Mouse (Mus musculus) heart, embryonic 13.5 days (tissue): Measurements from ENCODE around the gene Dnajc16. TPM values are rescaled to one million over a fixed set of nuclear protein-coding genes. Genes with fewer than 3 reads are reported as not detected.

Experiments used
- ATAC-seq: fragments of 200-750 bp; cut with Nextera tagmentation; 2 replicates; pipeline ENCODE4 v1.8.0; 2017; ENCODE audit warnings: moderate TSS enrichment; ENCODE audit not compliant: insufficient number of reproducible peaks, low FRiP score, low TSS enrichment; ENCODE audit errors: extremely low read depth
- H3K27ac ChIP-seq: fragments of 300-500 bp; sonication (generic); replicated peaks from 2 replicates; pipeline ENCODE4 v1.5.1; 2015; ENCODE audit warnings: moderate library complexity, mild to moderate bottlenecking, inconsistent platforms
- H3K27me3 ChIP-seq: fragments of 300-500 bp; sonication (generic); replicated peaks from 2 replicates; pipeline ENCODE4 v1.6.1; 2015; ENCODE audit warnings: mild to moderate bottlenecking, inconsistent platforms
- H3K36me3 ChIP-seq: fragments of 300-500 bp; sonication (generic); 2 replicates; pipeline ENCODE4 v1.6.1; 2015; ENCODE audit warnings: mild to moderate bottlenecking, inconsistent platforms
- H3K4me1 ChIP-seq: fragments of 300-500 bp; sonication (generic); 2 replicates; pipeline ENCODE4 v1.6.1; 2015; ENCODE audit warnings: inconsistent platforms
- H3K4me2 ChIP-seq: fragments of 300-500 bp; sonication (generic); 2 replicates; pipeline ENCODE4 v1.6.1; 2015; ENCODE audit warnings: inconsistent platforms, mild to moderate bottlenecking, moderate library complexity
- H3K4me3 ChIP-seq: fragments of 300-500 bp; sonication (generic); 2 replicates; pipeline ENCODE4 v1.5.1; 2015; ENCODE audit warnings: moderate library complexity, mild to moderate bottlenecking, inconsistent platforms
- H3K9ac ChIP-seq: fragments of 300-500 bp; sonication (generic); 2 replicates; pipeline ENCODE4 v1.6.1; 2015; ENCODE audit warnings: inconsistent platforms, mild to moderate bottlenecking, moderate library complexity
- H3K9me3 ChIP-seq: fragments of 300-500 bp; sonication (generic); 2 replicates; pipeline ENCODE4 v1.6.1; 2016; ENCODE audit warnings: inconsistent platforms
- WGBS: fragments of 180-500 bp; shearing (Covaris S2); methylation state at CpG from one replicate; pipeline ENCODE4 v1.1.7; 2015; ENCODE audit warnings: mixed read lengths; 5-methylcytosine and 5-hydroxymethylcytosine counted together
- polyA plus RNA-seq: library from polyadenylated mRNA; unstranded; fragments of >200 nt; fragmentation: Nextera tagmentation; extraction: Ambion mirVana; gene quantifications from 2 replicates; pipeline ENCODE4 v1.2.1, GENCODE M21; 2015

Dnajc16 gene
- polyA plus RNA-seq, 1 experiment from 2014 or later = 4.0 TPM

DNA sequence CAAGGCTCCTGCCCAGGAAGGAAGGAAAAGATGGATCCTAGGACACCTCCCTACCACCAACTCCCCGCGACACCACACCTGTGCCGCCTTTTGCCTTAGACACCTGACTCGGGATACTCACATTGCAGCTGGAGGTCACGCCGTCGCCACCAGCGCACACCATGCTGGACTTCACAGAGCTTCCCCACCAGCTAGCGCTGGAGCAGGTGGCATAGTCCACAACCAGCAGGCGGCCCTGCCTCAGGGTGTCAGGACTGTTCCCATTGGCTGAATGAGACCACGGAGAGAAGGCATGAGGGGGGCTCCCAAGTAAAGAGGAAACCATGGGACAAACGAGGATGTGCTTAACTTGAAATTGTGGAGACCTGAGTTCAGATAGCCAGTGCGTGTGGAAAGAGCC is 28.1 kb upstream of the Dnajc16 start:
- H3K9ac ChIP-seq = no peak overlapping the region
- H3K27ac ChIP-seq = no peak overlapping the region
- no peaks in the 10 kb centered on the region for H3K9me3 ChIP-seq
- H3K27me3 ChIP-seq = no peaks in the 10 kb centered on the region
- peaks cover 7% of the 10 kb centered on the region; the same call in 1 of the 2 replicates for H3K4me1 ChIP-seq
- H3K4me2 ChIP-seq = no peak overlapping the region
- H3K4me3 ChIP-seq = no peak overlapping the region
- no peak for ATAC-seq
- WGBS = 83% methylated on average over 13 of the region's 13 CpGs
- H3K36me3 ChIP-seq = peaks cover 21% of the 10 kb centered on the region

DNA sequence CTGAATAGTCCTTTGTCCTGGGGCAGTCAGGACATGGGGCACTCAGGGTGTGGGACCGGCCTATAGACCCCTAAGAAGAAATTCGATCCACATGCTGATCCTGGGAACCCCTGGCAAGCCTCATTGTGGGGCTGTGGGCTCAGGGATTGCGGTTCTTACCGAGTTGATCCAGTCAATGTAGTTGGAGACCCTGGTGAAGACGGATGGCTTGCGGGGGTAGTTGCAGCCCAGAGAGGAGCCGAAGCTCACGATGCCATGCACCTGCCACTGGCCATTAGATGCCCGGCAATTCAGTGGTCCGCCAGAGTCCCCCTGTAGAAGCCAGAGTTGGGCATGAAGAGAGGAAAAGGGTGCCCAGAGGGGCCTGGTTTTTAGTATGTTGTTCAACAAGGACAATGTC is 27.0 kb upstream of the Dnajc16 start:
- Histone ChIP-seq H3K9me3 (no peaks in the 10 kb centered on the region), H3K27ac (no peak overlapping the region), H3K4me2 (no peak overlapping the region), H3K36me3 (peaks cover 33% of the 10 kb centered on the region), H3K9ac (no peak overlapping the region), H3K27me3 (no peaks in the 10 kb centered on the region), H3K4me3 (no peak overlapping the region), H3K4me1 (peaks cover 7% of the 10 kb centered on the region; the same call in 1 of the 2 replicates)
- no peak for ATAC-seq
- WGBS = 74% methylated on average over 10 of the region's 10 CpGs

DNA sequence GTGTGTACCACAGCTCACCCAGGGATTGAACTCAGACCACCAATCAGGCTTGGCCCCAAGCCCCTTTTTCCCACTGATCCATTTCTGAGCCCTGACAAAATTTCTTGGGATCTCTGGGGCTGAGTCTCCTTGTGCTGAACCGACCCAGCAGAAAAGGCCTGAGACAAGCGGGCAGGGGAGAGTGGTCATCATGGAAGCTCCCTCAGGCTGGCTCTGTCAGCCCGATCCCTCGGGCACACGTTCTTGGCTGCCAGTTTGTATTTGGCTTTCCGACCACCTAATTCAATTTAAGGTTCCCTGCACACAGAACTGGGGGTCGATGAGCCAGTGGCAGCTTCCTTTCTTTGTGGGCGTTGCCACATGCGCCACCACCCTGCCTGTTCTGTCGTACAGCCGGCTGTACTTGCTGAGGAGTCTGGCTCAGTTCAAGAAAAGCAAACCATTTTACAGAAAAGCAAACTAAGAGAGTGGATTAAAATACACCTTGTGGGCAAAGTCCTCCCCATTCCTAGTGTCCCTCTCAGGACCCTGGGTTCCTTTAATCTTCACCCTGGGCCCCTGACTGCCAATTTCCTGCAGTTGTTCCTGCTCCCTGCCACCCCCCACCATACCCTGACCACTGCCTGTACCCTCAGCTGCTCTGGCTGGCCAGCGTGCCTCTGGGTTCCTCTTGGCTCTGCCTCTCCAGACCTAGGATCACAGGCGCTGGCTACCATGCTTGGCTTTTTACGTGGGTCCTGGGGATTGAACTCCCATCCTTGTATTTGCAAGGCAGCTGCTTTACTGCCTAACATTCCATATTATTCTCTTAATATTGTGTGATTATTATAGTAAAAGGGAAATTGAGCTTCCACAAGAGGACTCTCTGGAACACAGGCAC is 26.3 kb upstream of the Dnajc16 start:
- Histone ChIP-seq H3K9me3 (no peaks in the 10 kb centered on the region), H3K4me3 (no peak overlapping the region), H3K9ac (no peak overlapping the region), H3K36me3 (peaks cover 39% of the 10 kb centered on the region), H3K4me1 (peaks cover 7% of the 10 kb centered on the region; the same call in 1 of the 2 replicates), H3K27ac (no peak overlapping the region), H3K4me2 (no peak overlapping the region), H3K27me3 (no peaks in the 10 kb centered on the region)
- ATAC-seq = no peak
- WGBS = 73% methylated on average over 14 of the region's 14 CpGs

DNA sequence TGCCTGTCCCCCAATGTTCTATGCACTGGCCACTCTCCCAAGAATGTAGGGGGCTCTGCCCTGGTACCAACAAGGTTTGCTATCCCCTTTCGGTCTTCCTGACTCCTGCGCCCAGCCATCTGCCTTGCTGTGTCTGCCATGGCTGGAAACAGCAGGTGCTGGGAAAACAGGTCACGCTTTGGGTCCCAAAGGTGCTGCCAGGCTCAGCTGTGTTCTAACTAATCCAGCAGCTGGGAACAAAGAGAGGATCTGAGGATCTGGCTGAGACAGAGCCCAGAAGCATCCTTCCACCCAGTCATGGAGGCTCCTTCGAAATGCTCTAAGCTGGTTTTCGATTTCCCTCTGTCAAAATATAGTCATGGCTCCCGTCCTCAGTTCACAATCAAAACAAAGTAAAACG is 25.5 kb upstream of the Dnajc16 start:
- H3K4me1 ChIP-seq = peaks cover 4% of the 10 kb centered on the region; the same call in 1 of the 2 replicates
- no peak overlapping the region for H3K27ac ChIP-seq
- no peak overlapping the region for H3K4me3 ChIP-seq
- WGBS = 82% methylated on average over 7 of the region's 7 CpGs
- ATAC-seq = no peak
- H3K9me3 ChIP-seq = no peaks in the 10 kb centered on the region
- H3K36me3 ChIP-seq = peaks cover 47% of the 10 kb centered on the region
- H3K4me2 ChIP-seq = no peak overlapping the region
- no peaks in the 10 kb centered on the region for H3K27me3 ChIP-seq
- no peak overlapping the region for H3K9ac ChIP-seq

DNA sequence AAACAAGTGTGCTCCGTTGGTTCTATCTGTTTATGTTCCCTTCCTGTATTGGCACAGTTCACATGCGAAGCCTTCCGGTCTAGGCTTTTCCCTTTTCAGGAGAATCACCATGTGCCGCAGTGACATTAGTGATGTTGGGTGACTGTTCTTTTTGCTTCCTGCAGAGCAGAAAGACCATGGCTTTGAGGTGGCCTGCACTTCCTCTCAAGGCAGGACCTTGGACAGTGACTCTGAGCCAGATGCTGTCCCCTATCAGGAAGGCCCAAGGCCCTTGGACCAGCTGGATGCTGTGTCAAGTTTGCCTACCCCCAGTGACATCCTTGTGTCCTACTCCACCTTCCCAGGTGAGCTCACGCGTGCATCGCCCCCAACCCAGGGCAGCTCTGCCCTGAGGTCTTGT is 20.6 kb upstream of the Dnajc16 start:
- ATAC-seq = no peak
- H3K36me3 ChIP-seq = peaks cover 96% of the 10 kb centered on the region
- 91% methylated on average over 7 of the region's 7 CpGs for WGBS

DNA sequence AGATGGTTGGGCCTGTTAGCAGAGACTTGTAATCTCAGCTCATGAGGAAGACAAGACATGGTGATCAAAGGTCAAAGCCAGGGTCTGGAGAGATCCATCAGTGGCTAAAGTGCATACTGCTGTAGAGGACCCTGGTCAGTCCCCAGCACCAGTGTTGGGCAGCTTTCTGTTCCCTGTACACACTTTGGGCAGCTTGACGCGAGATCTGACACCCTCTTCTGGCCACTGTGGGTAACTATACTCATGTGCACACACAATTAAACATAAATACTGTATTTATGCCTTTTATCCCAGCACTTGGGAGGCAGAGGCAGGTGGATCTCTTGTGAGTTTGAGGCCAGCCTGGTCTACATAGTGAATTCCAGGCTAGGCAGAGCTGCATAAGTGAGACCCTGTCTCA is 20.2 kb upstream of the Dnajc16 start:
- Histone ChIP-seq H3K9me3 (no peaks in the 10 kb centered on the region), H3K4me3 (no peak overlapping the region), H3K4me1 (no peaks in the 10 kb centered on the region), H3K27ac (no peak overlapping the region), H3K36me3 (peaks cover 100% of the 10 kb centered on the region), H3K27me3 (no peaks in the 10 kb centered on the region), H3K4me2 (no peak overlapping the region), H3K9ac (no peak overlapping the region)
- WGBS = 82% methylated on average over 2 of the region's 2 CpGs
- no peak for ATAC-seq

More for the DNA sequence above, 20.6 kb upstream of the Dnajc16 start:
- H3K9ac ChIP-seq = no peak overlapping the region
- H3K4me3 ChIP-seq = no peak overlapping the region
- no peaks in the 10 kb centered on the region for H3K27me3 ChIP-seq
- H3K27ac ChIP-seq = no peak overlapping the region
- no peaks in the 10 kb centered on the region for H3K4me1 ChIP-seq
- H3K4me2 ChIP-seq = no peak overlapping the region
- no peaks in the 10 kb centered on the region for H3K9me3 ChIP-seq

DNA sequence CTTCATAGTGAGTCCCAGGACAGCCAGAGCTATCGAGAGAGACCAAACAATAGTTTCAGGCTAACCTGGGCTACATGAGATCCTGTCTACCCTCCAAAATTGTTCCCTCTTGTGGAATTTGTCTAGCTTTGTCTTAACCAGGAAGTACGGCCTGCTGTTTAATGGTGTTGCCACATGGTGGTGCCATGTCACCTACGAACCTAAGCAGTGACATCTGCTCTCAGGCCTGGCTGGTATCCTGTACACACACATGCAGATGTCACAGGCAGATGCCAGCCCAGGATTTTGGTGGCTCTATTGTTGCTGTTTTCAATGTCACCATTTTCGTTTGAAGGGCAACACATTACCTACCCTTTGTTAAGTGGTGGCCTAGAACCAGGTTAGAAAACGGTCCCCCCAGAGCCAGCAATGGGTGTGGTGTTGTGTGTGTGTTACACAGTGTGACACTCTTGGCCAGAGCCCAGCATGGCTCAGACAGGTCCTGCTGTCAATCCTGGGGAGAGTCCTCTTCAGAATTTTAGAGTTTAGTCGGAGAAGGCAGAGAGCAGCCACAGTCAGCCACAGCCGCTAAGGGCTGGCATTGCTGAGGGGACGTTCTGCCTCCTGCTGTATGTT is 19.2 kb upstream of the Dnajc16 start:
- H3K27me3 ChIP-seq = no peaks in the 10 kb centered on the region
- no peak overlapping the region for H3K4me3 ChIP-seq
- peaks cover 100% of the 10 kb centered on the region for H3K36me3 ChIP-seq
- no peaks in the 10 kb centered on the region for H3K4me1 ChIP-seq
- no peak overlapping the region for H3K4me2 ChIP-seq
- H3K27ac ChIP-seq = no peak overlapping the region
- no peaks in the 10 kb centered on the region for H3K9me3 ChIP-seq
- no peak for ATAC-seq
- WGBS = 68% methylated on average over 8 of the region's 8 CpGs
- no peak overlapping the region for H3K9ac ChIP-seq

DNA sequence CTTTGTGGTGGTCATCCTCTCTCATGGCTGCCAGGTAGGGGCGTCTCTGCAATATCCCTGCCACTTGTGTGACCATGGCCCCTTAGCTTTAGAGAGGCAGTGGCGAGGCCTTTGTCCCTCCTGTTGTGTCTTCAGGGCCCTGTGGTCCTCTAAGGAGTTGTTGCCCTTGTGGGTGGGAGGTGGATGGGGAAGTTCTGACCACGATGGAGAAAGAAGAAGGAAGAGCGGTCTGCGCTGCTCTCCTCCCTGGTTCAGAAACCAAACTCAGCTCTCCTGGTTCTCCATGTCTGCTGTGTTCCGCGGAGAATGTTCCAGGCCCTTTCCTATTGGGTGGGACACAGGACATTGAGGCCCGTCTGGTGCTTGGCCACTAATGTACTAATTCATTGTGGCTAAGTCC is 15.2 kb upstream of the Dnajc16 start:
- Histone ChIP-seq H3K4me2 (no peak overlapping the region), H3K9ac (no peak overlapping the region), H3K27me3 (no peaks in the 10 kb centered on the region), H3K36me3 (peaks cover 84% of the 10 kb centered on the region), H3K4me1 (no peaks in the 10 kb centered on the region), H3K4me3 (no peak overlapping the region), H3K27ac (no peak overlapping the region), H3K9me3 (no peaks in the 10 kb centered on the region)
- WGBS = 88% methylated on average over 8 of the region's 8 CpGs
- ATAC-seq = no peak

DNA sequence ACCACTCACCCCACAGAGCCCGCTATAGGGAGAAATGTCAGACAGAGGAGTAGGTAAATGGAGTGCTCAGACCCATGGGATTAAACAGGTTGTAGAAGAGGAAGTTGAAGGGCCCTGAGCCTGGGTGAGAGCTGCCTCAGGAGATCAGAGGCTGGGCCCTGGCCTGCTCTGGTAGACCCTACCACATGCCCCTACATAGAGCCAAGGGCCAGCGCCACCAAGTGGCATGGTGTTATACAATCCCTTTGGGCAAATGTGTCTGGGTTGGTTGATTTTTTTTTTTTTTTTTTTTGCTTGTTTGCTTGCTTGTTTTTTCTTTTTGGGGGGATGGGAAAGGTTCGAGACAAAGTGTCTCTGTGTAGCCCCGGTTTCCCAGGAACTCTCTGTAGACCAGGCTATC is 13.4 kb upstream of the Dnajc16 start:
- Histone ChIP-seq H3K4me2 (no peak overlapping the region), H3K4me1 (no peaks in the 10 kb centered on the region), H3K9ac (no peak overlapping the region), H3K4me3 (no peak overlapping the region), H3K27me3 (no peaks in the 10 kb centered on the region), H3K27ac (no peak overlapping the region), H3K9me3 (no peaks in the 10 kb centered on the region), H3K36me3 (peaks cover 66% of the 10 kb centered on the region)
- ATAC-seq = no peak
- 91% methylated on average over 4 of the region's 4 CpGs for WGBS

DNA sequence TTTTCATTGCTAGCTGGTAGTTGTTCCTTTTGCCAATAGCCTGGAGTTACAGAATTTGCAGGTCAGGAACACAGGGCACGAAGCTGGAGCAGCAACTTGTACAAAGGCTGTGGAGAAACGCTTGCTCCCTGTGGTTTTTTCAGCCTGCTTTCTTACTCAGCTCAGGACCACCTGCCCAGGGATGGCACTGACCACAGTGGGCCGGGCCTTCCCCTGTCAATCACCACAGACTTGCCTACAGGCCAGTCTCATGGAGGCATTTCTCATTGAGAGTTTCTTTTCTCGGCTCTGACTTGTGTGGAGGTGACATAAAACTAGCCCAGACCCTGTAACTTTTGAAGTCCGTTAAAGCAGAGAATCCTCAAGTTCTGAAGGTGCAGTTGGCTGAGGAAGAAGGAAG is 6.8 kb upstream of the Dnajc16 start:
- Histone ChIP-seq H3K27me3 (no peaks in the 10 kb centered on the region), H3K4me3 (no peak overlapping the region), H3K36me3 (peaks cover 29% of the 10 kb centered on the region), H3K9ac (no peak overlapping the region), H3K9me3 (no peaks in the 10 kb centered on the region), H3K27ac (no peak overlapping the region), H3K4me2 (no peak overlapping the region), H3K4me1 (peaks cover 19% of the 10 kb centered on the region)
- no peak for ATAC-seq
- WGBS = 86% methylated on average over 5 of the region's 5 CpGs

DNA sequence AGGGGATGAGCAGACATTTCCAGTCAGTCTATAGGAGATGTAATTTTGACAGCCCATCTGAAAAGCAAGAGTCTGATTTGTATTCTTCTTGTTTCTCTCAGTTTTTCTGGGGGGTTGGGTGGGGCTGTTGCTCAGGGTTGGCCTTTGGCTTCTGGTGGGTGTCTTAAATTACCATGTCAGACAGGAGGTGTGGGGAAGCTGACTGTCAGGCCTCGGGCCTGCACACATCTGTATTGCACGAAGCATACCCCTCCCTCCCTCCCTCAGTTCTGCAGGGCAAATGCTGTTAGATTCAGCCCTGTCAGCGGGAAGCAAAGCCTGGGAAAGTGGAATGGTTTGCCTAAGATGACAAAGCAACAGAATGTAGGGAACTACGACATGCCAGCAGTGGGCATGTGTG is 6.2 kb upstream of the Dnajc16 start:
- Histone ChIP-seq H3K4me2 (no peak overlapping the region), H3K27ac (no peak overlapping the region), H3K27me3 (no peaks in the 10 kb centered on the region), H3K9me3 (no peaks in the 10 kb centered on the region), H3K4me3 (no peak overlapping the region), H3K36me3 (peaks cover 28% of the 10 kb centered on the region), H3K9ac (no peak overlapping the region), H3K4me1 (peaks cover 19% of the 10 kb centered on the region)
- ATAC-seq = no peak
- 80% methylated on average over 4 of the region's 4 CpGs for WGBS

DNA sequence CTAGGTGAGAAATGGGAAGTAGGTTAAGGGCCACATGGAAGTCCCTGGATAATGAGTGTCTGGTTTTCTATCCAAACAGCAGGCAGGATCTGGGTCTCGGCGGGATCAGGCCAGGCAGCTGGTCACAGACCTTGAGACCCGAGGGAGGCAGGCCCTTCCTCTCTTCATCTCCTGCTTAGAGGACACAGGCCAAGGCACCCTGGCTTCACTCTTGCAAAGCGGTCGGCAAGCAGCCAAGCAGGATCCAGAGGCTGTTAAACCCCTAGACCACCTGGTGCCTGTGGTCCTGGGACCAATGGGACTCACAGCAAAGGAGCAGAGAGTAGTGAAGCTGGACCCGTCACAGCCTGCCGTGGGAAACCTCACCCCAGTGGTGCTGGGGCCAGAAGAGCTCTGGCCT is 5.6 kb upstream of the Dnajc16 start:
- H3K36me3 ChIP-seq = peaks cover 28% of the 10 kb centered on the region
- H3K4me1 ChIP-seq = peaks cover 20% of the 10 kb centered on the region
- WGBS = 83% methylated on average over 7 of the region's 7 CpGs
- H3K9ac ChIP-seq = no peak overlapping the region
- no peak overlapping the region for H3K4me2 ChIP-seq
- no peak overlapping the region for H3K27ac ChIP-seq
- H3K27me3 ChIP-seq = no peaks in the 10 kb centered on the region
- no peak overlapping the region for H3K4me3 ChIP-seq
- no peaks in the 10 kb centered on the region for H3K9me3 ChIP-seq
- ATAC-seq = no peak
